Mouse (Mus musculus) urinary bladder, adult 2 months (tissue): ENCODE results near the gene Fosl1. TPM values are rescaled to one million over a fixed set of nuclear protein-coding genes. Genes with fewer than 3 reads are reported as not detected.

Source experiments
- DNase-seq: peaks from one replicate; pipeline ENCODE4 v3.0.0; 2022; ENCODE audit warnings: low spot score
- polyA plus RNA-seq: library from polyadenylated mRNA; depleted of rRNA; stranded (reverse); fragments of >200 nt; gene quantifications from 2 replicates; pipeline ENCODE4 v1.2.3, GENCODE M21; 2012

Fosl1 gene
- polyA plus RNA-seq, 1 experiment: not detected

DNA sequence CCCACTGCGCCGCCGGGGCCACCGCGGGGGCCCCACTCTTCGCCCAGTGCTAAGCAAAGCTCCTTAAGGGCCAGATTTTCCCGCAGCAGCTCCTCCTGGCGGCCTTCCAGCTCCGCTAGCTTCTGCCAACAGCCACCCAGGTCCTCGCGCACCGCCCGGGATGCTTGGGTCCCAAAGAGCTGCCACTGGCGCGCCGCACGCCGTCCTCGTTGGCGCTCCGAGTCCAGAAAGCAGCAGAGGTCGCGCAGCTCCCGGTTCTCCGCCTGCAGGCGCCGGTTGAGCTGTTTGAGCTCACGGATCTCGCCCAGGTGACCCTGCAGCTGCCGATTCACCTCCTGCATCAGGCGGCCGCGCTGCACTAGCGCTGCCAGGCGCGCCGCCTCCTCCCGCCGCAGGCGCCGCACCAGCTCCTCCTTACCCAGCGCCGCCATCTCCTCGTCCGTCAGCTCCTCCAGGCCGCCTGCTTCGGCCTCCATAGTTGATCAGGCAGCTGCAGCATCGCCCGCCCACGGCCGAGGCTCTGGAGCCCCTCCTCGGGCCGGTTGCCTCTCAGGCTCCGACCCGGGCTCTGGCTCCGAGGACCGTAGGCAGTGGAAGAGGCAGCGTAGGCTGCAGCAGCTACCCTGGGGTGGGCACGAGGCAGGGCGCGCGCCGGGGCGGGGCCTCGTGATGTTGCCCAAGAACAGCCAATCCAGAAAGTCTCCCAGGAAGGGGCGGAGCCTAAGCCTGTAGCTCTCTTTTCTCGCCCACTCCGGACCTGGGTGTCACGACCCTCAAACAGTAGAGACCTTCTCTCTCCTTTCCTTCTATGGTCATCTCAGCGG is 9.8 kb downstream of the Fosl1 start:
- peak; percentile 90 for DNase-seq

DNA sequence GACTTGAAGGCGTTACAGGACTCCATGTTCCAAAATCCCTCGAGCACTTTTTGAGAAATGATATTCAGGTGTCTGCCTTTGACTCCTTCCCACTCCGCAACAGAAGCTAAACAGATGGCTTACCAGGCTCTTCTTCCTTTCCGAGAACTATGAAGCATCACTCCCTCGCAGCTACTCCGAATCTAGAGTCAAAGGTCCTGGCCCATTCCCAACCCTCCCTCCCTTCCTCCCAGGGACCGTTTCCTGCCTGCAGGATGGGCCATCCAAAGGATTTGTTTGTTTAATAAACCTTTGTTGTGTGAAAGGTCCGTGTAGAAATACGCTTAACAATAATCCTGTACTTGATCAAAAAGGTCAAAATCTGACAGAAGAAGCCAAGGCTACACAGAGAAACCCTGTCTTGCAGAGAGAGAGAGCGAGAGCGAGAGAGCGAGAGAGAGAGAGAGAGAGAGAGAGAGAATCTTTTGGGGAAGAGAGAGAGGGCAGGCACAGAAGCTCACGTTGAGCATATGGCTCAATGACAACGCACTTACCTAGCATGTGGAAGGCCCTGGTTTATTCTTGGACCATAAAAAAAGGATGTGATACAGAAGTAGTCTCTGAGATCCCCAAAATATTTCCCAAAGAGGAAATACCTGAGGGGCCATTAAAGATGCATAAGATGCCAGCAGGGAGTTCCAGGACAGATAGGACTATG is 10.5 kb downstream of the Fosl1 start, which contains the start of gene Ccdc85b:
Gene Ccdc85b, minus strand, starts transcription at position 149 of the 697 bp plus-strand sequence.
- no peak for DNase-seq

DNA sequence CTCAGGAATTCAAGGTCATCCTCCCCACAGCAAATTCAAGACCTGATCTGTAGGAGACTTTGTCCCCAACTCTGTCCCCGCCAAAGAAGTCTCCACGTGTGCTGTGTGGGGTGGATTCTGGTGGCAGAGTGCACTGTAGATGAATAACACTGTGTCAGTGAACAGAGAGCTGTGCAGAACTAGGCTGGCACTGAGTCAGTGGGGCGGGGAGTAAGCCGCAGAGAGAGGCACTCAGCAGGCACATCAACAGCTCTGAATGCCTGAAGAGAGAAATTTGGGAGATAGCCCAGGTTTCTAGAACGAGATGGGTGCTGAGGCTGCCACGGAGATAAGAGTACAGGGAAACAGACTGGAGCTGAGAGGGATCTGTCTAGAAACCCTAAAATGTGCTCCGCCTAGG is 11.7 kb downstream of the Fosl1 start:
- DNase-seq: no peak

DNA sequence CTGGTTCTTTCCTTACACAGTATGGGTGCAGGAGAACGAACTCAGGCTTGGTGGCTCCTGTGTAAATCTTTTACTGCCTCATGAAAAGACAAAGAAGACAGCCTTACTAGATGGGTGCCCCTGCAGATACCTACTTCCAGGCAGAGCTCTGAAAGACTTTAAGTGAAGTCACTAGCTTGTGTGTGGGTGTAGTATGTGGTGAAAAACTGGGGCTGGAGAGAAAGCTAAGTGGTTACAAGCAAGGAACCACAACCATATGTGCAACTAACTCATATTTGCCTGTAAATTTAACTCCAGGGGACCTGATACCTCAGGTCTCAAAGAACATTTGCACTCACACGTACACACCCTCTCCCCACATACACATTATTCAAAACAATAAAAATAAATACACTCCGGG is 12.5 kb downstream of the Fosl1 start:
- DNase-seq: no peak

DNA sequence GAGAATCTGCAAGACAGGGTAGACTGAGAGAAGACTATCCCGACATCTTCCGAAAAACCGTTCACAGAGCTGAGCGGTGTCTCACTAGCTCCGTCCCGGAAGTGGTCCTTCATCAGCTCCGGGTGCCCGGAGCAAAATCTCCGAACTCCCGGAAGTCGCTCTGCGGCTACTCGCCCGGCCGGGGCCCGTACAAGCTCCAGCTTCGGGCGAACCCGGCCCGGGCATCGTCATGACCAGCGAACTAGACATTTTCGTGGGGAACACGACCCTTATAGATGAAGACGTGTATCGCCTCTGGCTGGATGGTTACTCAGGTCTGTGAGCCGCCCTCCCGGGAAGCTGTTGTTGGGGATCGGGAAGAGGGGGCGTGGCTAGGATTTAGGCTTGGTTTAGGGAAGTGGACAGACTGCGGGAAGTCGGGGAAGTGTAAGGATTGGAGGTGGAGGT is 13.1 kb downstream of the Fosl1 start, which contains the start of gene Fibp:
Gene Fibp, plus strand, starts transcription at position 151 of the 447 bp plus-strand sequence.
- peak; percentile 79 for DNase-seq

DNA sequence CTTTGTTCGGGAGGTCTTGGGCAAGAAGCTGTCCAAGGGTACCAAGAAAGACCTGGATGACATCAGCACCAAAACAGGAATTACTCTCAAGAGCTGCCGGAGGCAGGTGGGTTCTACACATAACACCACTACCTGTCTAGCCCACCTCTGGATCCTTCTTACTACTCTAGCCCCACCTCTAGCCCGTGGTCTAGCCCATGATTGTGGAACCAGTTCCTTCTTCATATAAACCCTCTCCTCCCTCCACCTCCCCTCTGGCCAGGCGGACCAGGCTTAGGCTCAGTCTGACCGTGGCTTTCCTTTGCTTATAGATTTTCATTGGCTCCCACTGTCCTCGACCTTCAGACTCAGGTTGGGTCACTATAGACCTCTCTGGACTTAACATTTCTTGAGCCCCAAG is 14.1 kb downstream of the Fosl1 start:
- no peak for DNase-seq

DNA sequence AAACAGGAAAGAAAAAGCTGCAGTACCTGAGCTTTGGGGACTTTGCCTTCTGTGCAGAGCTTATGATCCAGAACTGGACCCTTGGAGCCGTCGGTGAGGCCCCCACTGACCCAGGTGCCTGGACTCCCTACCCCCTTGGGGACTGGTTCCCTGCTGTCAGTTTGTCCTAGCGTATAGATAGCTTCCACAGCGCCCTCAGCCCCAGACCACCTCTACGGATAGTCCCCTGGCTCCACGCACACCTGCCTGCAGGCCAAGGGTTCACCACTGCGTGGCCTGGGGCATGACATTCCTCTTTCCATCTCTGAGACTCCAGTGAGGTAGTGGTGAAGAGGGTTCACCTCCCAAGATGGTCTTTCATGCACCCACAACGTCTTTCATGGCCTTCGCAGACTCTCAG is 15.9 kb downstream of the Fosl1 start:
- DNase-seq: no peak

DNA sequence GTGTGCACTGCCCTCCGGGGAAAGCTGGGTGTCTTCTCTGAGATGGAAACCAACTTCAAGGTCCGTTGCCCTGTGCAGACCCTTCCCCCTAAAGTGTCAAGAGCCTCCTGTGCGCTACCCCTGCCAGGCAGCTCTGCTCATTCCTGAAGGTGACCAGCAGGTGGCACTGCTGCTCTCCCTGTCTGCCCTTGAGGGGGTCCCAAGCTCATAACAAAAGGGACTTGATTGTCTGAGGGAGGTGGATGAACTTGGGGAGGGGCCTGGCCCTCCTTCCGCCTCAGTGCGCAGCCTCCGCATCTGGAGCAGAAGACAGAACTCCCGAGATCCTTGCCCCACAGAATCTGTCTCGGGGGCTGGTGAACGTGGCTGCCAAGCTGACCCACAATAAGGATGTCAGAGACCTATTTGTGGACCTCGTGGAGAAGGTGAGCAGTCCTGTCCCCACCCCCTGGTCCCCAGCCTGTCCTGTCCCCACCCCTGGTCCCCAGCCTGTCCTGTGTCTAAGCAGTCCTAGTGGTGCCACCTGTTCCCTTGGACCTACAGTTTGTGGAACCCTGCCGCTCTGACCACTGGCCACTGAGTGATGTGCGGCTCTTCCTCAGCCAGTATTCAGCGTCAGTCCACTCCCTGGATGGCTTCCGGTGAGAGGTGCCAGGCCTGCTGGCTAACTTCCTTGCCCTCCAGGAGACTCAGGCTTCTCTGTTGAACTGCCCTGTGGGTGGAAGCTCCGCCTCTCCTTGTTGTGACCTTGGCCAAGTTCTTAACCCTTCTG is 16.6 kb downstream of the Fosl1 start:
- DNase-seq: no peak

DNA sequence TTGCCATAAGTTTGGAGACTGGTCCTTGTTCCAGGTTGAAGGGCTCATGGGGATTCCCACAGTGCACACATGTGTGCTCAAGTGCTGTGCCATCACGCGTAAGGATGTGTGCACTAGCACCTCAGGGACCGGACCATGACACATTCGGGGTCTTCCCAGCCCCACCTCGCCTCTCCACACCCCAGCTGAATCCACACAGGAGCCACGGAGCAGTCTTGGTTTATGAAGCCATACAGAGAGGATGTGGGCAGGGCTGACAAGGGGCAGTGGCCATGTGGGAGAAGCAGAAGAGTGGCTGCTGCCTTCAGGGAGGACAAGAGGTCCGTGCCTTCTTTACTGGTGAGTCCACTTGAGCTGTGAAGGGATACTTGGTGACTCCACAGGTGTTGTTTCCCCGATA is 17.7 kb downstream of the Fosl1 start:
- no peak for DNase-seq

DNA sequence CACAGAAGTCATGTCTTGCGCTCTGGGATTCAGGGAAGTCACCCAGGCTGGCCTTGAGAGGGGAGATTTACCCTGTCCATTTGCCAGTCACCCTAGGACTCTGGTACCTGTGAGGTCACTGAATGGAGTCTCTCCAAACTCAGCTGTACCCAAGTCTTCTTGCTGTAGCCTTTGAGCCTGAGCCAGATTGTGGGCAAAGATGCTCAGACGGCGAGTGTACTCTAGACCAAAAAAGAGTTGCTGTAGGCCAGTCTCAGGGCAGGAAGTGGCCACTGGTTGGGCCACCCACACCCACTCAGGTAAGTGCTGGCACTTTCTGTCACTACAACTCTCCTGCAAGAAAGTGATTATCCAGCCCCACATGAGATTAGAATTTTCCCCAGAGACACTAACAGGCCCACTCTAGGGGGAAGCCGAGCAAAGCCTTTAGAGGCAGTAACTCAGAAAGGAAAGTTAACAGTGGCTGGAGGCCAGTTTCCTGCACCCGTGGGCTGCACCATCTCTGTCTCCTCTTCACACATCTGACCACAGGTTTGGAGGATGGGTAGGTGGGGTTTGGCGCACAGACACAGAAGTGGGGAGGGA is 19.7 kb downstream of the Fosl1 start:
- DNase-seq: no peak

DNA sequence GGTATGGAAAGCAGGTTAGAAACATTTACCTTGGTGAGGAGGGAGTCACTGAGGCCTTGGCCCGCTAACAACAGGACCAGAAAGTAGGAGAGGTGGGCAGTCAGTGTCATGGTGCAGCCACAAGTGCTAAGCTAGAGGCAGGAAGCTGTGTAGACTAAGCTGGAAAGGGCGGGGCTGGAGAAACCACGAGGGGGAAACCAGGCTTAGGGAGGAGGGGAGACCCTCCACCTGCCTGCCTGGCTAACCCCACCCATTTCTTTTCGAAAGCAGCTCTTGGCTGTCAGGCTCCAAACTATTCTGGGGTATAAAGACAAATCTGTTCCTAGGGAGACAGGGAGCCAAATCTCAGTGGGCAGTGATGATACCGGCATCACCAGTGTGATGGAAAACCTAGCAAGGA is 21.0 kb downstream of the Fosl1 start, which contains the start of gene Ctsw:
Gene Ctsw, minus strand, starts transcription at position 134 of the 400 bp plus-strand sequence.
- DNase-seq: no peak

DNA sequence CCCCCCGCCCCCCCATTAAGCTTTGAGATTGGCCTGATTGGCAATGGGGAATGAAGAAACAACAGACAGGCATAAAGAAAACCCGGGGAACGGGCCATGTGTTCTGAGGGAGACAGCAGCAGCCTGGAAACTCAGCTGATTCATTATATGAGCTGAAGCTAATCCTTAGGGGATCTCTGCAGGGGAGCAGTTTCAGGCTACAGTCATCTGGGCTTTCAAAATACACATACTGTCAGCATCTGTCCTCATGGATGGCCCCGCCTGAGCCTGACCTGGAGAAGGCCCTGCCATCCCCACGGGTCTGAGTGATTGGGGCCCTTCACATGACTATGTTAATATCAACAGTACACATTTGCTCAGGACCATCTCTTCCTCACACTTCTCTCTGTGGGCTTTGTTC is 24.5 kb downstream of the Fosl1 start:
- no peak for DNase-seq

DNA sequence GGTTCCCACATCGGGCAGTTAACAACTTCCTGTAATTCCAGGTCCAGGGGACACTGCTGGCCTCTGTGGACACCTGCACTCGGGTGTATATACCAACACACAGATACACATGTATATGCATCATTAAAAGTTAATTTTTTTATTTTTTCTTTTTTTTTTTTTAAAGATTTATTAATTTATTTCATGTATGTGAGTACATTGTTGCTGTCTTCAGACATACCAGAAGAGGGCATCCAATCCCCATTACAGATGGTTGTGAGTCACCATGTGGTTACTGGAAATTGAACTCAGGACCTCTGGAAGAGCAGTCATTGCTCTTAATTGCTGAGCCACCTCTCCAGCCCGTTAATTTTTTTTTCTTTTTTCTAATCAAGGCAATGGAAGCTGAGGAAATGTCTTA is 25.5 kb downstream of the Fosl1 start:
- DNase-seq: no peak

DNA sequence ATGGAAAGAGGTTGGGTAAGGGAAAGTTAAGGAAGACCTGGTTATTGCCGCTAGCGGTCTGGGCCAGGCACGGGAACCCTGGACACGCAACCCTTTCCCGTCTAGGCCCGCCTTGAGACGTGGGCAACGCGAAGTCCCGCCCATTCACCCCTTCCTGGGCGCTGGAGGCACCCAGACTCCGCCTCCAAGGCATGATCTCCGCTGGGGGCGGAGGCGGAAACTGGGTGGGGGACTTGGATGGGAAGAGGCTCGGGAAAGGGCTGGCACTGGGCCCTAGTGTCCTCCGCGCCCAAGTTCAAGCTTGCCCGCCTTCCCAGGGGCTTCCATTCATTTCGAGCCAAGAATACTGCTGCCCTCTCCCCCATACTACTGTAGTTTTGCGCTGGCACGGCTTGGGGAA is 26.4 kb downstream of the Fosl1 start, which contains the start of gene Efemp2:
Gene Efemp2, plus strand, starts transcription at position 235 of the 400 bp plus-strand sequence.
- peak; percentile 67 for DNase-seq

DNA sequence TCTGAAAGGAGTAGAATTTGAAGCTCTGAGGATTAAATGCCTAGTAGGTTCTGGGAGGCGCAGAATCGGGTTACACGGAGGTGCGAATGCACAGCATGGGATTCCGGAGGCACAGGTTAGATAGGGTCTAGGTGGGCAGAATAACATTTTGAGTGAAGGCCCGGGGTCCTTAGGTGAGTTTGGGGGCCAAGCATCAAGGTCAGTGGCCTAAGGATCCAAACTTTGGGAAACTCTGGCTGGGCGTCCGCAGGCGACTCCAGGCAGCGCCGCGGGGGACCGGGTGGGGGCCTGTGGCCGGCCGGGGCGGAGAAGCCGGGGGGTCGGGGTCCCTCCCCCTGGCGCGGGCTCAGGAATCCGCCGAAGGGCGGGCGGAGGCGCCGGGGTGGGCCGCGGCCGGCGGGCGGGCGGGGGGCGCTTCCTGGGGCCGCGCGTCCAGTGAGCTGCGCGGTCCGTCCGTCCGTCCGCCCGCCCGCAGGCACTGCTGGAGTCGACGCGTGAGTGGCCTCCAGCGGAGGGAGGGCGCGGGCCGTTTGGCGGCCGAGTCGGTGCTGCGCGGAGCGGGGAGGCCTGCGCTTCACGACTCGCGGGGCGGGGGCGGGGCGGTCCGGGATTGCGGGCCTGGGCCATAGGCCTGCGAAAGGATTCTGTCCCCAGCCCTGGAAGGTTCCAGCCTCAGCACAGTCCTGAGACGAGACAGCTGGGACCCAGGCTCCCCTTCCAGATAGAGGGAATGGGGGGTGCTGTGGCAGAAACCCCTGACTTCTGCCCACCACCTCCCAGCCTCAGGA is 27.1 kb downstream of the Fosl1 start:
- DNase-seq: no peak

DNA sequence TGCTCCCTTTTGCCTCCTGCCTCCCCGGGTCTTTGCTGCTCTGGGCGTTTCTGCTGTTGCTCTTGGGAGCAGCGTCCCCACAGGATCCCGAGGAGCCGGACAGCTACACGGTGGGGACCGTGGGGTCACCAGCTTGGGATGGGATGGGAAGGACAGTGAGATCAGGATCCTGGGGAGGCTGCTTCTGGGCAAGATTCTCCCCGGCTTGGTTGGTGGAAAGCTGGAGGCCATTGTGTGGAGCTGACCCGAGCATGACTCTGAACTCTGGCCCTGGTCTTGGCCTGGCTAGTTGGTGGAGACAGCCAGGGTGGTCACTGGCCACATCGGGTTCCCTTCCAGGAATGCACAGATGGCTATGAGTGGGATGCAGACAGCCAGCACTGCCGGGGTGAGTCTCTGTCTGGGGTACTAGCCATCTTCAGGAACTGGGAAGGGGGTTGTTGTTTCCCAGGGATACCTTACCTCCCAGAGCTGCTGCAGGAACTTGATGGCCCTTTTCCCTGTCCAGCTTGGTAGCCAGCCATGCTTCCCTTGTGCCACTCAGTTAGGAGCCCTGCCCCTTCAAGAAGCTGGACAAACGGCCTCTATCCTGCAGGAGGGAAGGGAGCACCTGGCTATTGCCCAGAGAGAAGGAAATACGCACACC is 27.8 kb downstream of the Fosl1 start:
- DNase-seq: no peak

DNA sequence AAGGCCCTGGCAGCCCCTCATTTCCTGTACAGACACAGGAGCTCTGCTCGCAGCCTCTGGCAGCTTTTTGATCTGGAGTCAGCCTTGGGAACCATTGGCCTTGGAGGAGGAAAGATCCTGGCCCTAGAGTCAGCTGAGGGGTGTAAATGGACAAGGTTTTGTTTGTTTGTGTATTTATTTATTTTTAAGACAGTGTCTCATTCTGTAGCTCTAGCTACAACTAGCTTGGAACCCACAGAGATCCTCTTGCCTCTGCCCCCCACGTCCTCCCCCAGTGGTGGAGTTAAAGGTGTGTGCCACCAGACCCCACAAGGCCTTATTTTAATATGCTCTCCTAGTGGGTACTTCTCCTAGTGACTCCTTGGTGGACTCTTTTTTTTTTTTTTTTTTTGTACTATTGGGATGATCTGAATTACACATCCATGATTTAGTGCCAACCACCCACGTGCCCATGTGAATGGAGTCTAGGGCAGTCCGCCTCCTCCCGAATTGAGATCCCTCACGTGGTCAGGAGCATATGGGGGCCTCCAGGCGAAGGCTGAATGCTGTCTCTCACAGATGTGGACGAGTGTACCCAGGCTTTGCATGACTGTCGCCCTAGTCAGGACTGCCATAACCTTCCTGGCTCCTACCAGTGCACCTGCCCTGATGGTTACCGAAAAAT is 29.8 kb downstream of the Fosl1 start:
- DNase-seq: no peak

DNA sequence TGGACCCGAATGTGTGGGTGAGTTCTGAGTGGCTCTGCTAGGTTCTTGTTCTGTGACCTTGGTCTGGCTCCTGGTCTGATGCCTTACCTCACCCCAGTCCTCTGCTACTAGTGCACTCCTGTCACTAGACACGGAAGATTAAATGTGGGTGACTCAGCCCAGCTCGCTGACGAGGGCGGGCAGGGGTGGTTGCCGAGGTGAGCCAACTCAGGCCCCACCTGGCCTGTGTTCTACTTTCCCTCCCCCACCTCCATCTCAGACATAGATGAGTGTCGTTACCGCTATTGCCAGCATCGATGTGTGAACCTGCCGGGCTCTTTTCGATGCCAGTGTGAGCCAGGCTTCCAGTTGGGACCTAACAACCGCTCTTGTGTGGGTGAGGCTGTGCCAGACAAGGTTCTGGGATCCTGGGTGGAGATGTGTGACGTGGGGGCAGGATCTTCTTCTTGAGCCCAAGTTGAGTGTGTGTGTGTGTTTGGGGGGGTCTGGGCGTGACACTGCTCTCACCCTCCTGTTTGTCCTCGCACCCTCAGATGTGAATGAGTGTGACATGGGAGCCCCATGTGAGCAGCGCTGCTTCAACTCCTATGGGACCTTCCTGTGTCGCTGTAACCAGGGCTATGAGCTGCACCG is 30.4 kb downstream of the Fosl1 start:
- DNase-seq: no peak

DNA sequence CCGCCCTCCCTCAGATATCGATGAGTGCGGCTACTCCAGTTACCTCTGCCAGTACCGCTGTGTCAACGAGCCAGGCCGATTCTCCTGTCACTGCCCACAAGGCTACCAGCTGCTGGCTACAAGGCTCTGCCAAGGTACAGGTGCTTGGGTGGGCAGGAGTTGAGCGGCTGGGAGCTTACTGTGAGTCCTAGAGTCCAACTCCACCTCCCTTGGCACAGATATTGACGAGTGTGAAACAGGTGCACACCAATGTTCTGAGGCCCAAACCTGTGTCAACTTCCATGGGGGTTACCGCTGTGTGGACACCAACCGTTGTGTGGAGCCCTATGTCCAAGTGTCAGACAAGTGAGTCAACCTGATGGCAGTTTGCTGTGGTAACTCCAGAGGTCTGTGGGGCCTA is 32.7 kb downstream of the Fosl1 start:
- no peak for DNase-seq
